Mouse (Mus musculus) ES-E14 (cell line): ENCODE measurements around the gene Tep1.

Source experiments
- ZC3H11A ChIP-seq: IDR thresholded peaks from 2 replicates; pipeline ENCODE4 v1.6.1; 2012; ENCODE audit warnings: low read depth, mild to moderate bottlenecking, inconsistent platforms, low read length, borderline replicate concordance
- ZNF384 ChIP-seq: IDR thresholded peaks from 2 replicates; pipeline ENCODE4 v1.6.1; 2012; ENCODE audit warnings: low read depth, low read length, inconsistent platforms

GRCm38 (mm10) chr14:50796464-50796863 lies 73.9 kb downstream of the Tep1 start:
- TF ChIP-seq ZC3H11A: no peak
- no peak for TF ChIP-seq ZNF384
